Mouse (Mus musculus): ENCODE data around the gene Hepacam2.

DNA sequence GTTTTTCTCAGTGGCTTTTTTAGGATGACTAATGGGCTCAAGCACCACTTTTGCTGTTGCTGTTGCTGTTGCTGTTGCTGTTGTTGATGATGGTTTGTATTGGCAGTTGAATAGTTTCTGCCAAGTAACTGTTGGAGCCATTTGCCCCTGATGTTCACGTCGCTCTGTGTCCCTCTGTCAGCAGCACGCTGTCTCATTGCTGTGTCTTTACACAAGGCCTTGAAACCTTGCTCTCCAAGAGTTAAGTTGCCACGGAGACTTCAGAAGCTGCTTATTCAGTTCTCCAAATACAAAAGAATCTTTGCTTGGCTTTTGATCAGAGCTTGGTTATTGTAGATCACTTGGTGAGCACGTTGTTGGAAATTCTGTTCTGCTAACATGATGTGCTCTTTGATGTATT lies 33.3 kb upstream of the Hepacam2 start:
- TF ChIP-seq CTCF (IDR thresholded peaks at IDR 0.05; ENCODE audit: low read depth) (no peak), EP300 (optimal IDR thresholded peaks at IDR 0.05) (no peak)
